Mouse (Mus musculus): ENCODE results near the gene Ptprs.

Gene Ptprs

DNA sequence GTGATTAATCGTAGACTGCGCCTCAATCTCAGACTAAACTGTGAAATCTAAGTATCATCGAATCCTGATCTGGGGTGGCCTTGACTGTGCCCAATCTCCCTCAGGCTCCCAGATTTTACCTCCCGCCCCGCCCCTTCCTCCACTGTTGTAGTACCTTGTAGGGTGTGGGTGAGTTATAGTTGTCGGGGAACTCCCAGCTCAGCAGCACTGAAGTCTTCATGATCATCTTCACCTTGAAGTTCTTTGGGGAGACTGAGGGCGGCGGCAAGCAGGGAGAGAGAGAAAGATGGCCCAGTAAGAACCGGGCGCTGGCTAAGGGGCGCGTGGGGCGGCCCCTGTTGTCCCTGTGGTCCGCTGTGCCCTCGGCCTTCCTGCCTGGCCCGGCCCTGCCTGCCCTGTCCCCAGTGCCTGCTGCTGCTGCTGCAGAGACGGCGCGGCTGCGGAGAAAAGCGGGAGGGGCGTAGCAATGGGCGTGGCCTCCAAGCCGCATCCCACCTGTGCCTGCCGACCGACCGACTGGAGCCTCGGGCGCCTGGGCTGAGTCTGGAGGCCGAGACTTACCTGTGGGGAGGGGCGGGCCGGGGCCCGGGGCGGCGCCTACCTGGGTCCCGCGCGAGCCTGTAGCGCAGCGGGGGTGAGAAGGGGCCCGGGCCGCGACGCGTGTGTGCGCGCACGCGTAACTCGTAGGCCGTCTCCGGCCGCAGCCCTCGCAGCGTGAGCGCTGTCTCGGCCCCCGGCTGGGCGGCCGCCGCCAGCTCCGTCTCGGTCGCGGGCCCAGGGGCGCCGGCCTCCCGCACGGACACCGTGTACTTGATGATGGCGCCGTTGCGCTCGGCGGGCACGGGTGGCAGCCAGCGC is 51.3 kb downstream of the Ptprs start:
- DNase-seq (ENCODE audit: low spot score) = no peak

DNA sequence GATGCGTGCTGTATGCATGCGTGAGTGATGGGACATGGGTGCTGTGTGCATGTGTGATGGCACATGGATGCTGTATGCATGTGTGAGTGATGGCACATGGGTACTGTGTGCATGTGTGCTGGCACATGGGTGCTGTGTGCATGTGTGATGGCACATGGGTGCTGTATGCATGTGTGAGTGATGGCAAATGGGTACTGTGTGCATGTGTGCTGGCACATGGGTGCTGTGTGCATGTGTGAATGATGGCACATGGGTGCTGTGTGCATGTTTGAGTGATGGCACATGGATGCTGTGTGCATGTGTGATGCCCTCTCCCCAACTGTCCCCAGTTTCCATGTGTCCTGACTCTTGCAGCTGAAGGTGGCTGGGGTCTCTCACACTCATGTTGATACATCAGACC is 56.3 kb downstream of the Ptprs start:
- no peak for DNase-seq (ENCODE audit: low spot score)

DNA sequence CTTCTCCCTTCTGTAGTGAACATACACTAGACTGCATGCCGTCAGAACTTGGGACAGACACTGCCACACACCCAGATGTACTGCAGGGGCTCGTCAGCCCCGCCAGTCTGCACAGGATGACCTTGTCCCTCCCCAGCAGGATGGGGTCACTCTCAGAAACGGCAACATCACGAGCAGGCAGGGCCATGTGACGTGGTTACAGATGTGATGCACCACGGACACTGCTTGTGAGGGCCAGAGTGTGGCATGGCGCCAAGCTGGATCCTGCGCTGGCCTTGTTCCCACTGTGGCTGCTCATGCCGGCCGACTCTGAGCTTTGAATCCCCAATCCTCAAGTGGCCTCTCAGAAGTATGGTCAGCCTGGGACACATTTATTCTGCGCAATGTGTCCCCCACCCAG is 58.0 kb downstream of the Ptprs start:
- DNase-seq (ENCODE audit: low spot score) = no peak

DNA sequence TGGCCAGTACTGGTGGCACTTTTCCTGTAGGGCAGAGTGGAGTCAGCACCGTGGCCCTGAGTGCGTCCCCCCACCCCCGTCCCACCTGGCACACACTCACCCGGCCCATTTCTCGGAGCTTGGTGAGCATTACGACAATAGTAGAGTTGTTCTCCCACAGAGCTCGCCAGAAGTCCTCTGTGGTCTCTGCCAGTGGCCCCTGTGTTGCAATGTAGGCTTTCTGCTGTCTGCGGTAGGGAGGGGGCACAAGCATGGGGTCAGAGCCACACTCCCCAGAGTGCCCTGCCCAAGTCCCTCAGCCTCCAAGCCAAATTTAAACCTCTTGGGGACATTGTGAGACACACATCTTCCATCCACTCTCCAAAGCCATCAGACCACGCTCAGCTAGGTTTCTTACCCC is 61.5 kb downstream of the Ptprs start:
- DNase-seq (ENCODE audit: low spot score) = no peak

DNA sequence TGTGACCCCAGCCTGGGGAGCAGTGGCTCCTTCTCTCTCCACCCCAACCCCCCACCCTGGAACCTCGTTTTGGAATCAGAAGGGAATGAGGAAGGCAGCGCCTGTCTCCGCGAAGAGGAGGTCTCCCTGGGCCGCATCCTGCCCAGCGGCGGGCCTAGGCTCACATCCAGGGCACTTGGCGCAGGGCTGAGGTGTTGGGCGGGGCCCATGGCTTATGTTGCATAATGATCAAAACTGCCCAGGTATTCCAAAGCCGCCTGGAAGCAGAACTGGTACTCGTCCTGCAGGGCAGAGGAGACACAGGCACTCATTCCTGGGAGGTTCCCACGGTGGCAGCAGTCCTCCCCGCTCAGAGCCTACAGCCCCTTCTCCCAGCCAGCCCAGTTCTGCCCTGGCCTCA is 63.2 kb downstream of the Ptprs start:
- no peak for DNase-seq (ENCODE audit: low spot score)

DNA sequence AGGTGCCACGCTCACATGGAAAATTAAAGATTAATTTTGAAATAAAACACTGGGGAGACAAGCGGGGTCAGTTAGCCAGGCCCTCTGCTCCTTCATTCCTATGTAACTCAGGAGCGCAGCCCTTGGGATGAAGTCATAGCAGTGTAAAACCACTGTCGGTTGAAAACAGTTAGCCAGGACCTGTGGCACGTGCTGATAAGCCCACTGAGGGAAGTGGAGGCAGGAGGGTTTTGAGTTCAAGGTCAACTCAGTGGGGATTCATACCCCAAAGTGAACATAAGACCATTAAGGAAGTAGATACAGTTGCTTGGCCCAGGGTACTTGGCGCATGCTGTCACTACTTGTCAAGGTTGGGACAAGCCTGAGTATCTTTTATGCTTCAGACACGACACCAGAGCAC is 64.8 kb downstream of the Ptprs start:
- DNase-seq (ENCODE audit: low spot score) = no peak

DNA sequence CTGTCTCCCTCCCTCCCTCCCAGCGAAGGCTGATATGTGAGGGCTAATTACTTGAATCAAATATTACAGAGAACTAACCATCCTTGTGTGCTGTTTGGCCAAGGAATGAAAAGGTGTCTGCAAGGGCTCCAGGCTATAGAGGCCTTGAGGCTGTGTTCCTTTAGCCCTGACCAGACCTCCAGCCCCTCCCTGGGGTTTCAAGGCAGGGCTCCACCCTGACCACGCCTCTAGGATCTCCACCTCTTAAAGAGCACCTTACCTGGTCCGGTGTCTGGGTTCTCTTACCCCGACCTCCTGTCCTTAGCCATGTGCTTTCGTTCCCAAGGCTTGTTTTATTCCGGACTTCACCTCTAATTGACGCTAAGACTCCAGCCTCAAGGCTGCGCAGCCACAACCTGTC is 66.5 kb downstream of the Ptprs start:
- no peak for DNase-seq (ENCODE audit: low spot score)

DNA sequence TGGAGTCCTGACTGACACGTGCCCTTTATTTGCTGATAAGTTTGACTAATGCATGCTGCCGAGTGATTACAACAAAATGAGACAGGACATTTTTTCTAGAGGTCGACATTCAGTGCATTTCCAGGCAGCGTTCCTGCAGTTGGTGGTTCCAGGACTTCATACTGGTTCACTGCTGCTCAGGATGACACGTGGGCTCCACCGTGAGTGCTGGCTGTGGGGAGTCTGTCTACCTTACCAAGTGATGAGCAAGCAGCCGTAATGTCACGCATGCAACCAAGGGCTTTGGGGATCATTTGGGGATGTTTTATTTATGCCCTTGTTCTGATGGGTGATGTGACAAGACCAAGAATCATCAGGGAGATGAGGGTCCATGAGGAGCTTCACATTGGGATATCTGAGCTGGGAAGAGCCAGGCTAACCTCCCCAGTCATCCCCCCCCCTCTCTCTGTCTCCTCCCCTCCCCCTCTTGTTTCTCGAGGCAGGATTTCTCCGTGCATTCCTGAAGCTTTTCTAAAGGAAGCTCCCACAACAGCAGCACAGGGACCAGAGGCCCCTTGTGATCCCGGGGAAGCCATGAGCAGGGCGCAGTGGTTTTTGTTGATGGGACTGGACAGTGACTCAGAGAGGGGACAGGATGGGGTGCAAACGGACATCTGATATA is 67.2 kb downstream of the Ptprs start:
- no peak for DNase-seq (ENCODE audit: low spot score)

DNA sequence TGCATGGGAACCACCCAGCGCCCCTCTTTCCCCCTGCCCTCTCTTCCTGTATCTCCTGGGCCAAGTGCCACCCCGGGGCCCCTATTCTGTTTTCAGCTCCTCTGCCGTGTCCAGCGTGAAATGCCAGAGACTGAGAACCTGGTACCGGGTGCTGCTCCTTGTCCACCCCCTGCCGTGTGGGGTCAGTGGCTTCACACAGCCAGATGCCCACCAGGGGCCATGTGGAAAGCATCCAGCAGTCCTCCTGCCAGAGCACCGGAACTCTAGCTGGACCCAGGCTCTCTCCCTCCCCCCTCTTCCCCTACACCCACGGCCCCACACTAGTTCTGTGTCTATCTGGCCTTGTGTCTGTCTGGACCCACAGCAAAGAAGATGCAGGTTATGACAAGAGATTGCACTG is 68.9 kb downstream of the Ptprs start:
- no peak for DNase-seq (ENCODE audit: low spot score)

DNA sequence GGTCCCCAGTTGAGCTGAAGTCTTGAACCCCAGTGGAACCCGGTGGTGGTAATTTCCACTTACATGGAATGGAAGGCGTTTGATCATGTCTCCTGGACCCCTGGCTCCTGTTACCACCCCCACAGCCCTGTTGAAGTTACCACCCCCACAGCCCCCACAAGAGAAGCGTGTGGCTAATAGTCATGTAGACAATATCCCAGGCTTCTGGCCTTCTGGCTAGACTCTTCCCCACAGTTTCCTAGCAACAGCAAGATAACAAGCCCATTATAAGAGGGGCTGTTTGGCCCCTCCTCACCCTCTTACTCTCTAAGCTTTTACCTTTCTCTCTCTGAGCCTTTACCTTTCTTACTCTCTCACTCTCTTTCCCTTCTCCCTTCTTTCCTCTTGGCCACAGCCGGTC is 69.4 kb downstream of the Ptprs start:
- no peak for DNase-seq (ENCODE audit: low spot score)

DNA sequence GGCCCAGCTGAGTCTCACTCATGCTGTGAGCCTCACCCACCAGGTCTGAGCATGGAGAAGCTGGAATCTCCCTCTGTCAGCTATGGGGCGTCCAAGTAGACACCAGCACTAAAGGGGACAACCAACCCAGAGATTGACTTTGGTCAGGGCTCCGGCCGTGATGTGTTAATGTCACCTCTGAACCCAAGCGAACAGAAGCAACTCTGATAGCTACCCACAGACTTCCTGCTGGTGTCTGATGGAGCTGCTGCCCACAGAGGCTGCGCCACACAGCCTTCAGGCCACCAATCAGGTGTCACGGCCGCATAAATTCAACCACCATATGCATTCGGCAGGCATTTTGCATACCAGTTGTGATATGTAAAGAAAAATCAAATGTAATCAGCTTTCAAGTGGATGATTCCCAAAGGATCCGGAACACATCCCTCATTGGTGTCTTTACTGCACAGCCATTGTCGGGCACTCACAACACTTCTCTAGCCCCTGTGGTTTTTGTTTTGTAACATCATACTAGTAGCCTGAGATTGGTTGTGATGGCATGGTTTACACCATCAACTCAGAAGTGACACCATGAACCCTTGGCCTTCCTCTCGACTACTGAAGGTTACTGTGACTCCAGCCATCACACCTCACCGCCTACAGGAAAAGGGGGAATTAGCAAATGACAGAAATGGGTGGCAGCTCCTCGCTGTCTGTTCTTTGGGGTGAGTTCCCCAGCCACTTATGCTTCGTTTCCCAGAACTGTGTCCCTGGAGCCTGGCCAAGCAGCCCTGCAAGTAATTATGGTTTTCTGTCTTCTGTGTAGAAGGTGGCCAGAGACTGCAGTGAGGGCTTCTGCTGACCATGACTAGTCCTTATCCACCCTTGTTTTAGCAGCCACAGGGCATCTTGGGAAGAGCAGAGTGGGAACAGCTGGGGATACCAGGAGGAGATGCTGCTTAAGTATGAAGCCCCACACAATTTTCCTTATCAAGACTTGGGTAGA is 70.1 kb downstream of the Ptprs start:
- no peak for DNase-seq (ENCODE audit: low spot score)

DNA sequence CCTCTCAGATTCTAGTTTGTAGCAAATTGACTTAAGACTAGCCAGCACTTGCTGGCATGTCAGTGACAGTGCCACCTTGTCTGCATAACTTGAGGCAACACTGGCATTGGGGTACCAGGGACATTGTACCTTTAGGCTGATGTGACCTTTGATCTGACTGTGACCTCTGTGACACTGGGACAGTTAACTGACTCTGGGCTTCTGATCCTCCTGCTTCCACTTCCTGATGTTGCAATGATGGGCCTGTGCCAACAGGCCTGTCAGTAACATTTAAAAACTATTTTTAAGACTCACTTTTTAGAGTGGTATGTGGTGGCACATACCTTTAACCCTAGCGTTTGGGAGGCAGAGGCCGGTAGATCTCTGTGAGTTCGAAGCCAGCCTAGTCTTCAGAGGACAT is 70.9 kb downstream of the Ptprs start:
- no peak for DNase-seq (ENCODE audit: low spot score)

DNA sequence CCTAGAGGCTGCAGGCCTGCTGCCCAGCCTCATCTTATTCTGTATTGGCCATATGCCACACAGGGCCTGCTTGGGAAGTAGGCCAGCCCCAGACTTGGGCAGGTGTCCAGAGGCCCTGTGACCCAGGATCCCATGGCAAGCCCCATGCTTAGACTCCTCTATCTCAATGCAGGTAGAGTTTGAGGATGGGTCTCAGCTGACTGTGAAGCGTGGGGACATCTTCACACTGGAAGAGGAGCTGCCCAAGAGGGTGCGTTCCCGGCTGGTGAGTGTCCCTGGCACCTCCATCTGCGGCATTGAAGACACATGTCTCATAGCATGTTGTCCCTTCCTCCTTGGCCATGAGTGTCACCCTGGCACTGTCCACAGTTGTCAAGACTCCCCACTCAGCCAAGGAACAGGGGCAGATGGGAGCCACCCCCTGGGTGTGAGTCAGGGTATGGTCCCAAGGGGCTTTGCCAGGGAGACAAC is 75.2 kb downstream of the Ptprs start:
- DNase-seq (ENCODE audit: low spot score) = no peak

DNA sequence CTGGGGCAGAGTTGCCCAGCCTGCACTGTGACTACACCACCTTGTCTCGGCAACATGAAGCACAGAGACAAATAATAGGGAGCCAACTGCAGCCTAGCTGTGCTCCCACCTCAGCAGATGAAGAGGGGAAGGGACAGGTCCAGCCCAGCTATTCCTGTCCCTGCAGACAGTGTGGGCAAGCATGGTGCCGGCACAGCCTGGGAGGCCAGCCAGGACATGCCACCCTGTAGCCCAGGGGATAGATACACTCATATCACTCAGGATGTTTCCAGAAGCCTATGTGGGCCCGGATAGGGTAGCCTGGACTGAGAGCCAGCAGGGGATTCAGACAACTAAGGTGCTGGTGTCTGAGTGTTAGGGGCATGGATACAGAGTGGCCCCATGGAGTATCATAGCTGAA is 76.1 kb downstream of the Ptprs start:
- no peak for DNase-seq (ENCODE audit: low spot score)

DNA sequence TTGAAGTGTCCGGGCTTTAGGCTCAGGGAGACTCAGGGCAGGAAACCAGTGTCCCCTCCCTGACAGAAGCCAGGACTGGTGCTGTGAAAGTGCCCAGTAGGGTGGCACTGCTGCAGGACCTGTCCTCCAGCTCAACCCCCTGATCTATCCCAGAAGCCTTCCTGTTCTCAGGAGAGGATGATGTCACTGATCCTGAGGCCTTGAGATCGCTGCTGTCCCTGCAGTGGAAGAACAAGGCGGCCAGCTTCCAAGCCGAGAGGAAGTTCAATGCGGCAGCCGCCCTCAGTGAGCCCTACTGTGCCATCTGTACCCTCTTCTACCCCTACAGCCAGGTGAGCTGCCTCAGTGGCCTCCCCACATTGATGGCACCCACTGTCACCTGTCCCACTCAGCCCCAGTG is 80.2 kb downstream of the Ptprs start:
- no peak for DNase-seq (ENCODE audit: low spot score)

DNA sequence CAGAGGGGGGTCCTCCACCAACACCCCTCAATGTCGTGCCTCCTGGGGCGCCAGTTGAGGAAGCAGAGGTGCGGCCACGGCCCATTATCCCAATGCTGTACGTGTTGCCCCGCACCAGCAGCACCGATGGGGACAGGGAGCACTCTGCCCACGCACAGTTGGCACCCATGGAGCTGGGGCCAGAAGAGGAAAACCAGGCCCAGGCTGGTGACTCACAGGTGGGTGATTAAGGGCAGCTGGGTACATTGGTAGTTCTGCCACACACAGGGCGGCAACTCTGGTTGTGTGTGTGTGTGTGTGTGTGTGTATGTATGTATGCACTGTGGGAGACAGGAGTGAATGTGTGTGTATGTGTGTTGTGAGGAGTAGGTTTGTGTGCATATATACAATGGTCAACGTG is 82.4 kb downstream of the Ptprs start:
- no peak for DNase-seq (ENCODE audit: low spot score)

DNA sequence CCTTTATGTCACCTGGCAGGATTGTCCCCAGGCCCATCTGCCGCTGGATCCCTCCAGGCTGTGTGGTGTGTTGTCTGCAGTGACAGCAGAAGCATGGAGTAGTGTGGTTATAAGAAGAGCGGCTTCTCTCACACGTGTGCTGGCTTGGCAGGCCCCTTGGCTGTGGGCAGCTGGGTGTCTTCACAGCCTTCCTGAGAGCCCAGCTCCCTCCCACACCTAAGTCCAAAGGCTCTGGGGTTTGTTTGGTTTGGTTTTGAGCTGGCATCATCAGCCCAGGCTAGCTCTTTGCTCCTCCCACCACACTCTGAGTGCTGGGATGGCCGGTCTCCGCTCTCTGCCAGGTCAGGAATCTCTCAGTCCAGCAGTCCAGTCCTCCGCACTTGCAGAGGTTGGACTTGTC is 83.0 kb downstream of the Ptprs start:
- no peak for DNase-seq (ENCODE audit: low spot score)

DNA sequence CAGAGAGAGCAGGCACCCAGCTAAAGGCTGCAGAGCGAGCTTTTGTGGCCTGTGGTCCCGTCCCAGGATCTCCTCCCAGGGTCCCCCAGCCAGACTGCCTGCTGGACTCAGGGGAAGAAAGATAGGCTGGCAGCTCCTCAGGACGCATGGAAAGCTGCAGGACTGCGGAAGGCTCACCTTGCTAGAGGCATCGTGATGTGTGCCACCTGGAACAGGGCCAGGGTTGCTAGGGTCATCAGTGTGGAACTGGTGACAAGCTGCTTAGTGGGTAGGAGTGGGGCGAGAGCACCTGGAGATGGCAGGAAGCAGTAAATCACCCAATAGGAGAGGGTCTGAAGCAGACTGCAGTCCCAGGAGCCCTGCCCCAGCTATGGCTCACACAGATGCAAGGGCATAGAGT is 88.7 kb downstream of the Ptprs start:
- no peak for DNase-seq (ENCODE audit: low spot score)

DNA sequence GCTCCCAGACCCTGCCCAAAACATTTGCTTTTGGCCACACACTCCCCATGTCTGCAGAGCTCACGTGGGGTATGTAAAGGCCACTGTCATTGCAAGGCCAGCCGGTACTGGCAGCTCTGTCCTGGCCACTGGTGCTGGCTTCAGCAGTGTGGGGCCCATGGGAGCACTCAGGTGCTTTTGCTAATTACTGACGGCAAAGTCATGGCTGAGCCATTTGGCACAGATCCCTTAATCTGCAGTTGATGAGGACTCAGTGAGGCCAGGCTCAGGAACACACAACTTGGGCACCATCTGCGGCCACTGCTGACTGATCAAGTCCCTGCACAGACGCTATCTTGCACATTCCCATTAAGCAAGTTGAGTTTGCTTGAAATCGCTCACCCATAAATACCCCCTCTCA is 91.4 kb downstream of the Ptprs start:
- DNase-seq (ENCODE audit: low spot score) = no peak

DNA sequence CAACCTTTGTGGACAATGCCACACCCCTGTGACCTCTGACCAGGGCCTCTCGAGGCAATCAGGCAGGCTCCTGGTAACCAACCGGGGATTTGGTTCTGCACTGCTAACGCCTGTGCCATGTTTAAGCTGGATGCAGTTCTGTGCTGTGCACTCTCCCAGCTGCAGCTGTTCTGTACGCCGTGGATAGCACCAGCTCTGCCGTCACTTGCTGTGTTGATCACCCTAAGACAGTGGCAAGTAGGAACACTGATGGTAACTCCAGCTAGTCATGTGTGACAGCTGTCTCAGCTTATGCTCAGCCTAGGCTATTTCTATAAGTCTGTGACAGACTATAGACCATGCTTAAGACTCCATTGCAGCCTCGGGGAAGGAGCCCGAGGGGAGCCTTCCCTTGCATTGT is 93.3 kb downstream of the Ptprs start:
- no peak for DNase-seq (ENCODE audit: low spot score)

DNA sequence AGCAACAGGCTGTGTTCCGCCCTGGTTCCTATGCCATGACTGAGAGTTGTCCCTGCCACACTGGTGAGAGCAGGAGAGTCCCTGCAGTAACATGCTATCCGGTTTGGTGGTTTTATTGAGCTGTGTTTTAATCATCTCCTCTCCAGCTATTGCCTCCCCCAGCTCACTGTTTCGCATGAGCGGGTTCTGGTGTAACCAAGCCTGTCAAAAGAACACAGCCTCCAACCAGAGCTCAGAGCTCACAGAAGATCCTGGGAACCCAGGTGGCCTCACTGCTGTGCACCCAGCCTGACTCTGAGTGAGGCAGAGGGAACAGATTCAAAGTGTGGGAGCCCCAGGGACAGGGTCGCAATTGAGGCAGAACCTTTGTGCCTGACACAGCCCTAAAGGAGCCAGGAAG is 95.1 kb downstream of the Ptprs start:
- DNase-seq (ENCODE audit: low spot score) = no peak

DNA sequence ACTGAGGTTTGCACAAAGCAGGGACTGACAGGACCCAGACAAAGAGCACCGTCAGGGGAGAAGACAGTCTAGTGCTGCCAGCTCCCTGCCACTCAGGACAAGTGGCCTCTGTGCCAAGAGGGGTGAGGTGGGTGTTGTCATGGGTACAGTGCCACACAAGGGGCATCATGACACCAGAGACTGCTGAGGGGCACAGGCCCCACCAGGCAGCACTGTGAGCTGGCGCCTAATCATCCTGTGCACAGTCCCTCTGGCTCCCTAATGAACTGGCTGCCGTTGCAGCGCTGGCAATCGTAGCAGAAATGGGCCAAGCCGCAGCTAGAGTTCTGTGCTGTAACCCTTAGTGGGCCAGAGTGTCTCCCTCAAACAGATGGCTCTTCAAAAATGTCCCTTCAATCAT is 96.0 kb downstream of the Ptprs start:
- no peak for DNase-seq (ENCODE audit: low spot score)
